Mouse (Mus musculus) monocyte, adult 5-6 weeks (primary cell): Measurements from ENCODE around the gene Fntb. TPM values are rescaled to one million over a fixed set of nuclear protein-coding genes. Genes with fewer than 3 reads are reported as not detected.

Experiments used
- ATAC-seq: fragments of 153-309, 156-312 bp; replicated peaks from 2 replicates; pipeline ENCODE4 v1.8.0; 2017; ENCODE audit warnings: mild to moderate bottlenecking; ENCODE audit not compliant: low TSS enrichment, insufficient number of reproducible peaks, severe bottlenecking, poor library complexity, low FRiP score
- total RNA-seq: library from RNA; stranded (forward); fragments of 200-1000, 200-491, 200-594 nt; gene quantifications from 3 replicates; pipeline ENCODE4 v1.2.3, GENCODE M21; 2017

Gene Fntb
- total RNA-seq, 1 experiment from 2014 or later = 8.8 TPM

- ATAC-seq = no peak
These were observed 199.7 kb downstream of the Fntb start for GRCm38 (mm10) chr12:76965089-76965488.

DNA sequence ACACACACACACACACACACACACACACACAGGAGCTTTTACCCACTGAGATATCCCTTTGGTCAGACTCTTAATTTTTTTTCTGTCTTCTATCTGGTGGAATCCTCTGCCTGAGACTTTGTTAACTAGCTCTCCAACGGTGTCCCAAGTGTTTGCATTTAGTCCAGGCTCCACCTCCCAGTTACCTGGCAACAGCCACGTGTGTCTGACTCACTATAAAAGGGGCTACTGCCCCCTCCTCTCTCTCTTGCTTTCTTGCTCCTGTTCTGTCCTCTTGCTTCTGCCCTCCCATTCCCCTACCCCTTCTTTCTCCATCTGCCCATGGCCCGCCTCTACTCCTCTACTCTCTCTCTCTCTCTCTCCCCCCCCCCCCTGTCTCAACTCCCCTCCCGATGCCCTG is 200.5 kb downstream of the Fntb start:
- no peak for ATAC-seq

Other genes with a start within 250 kb of the Fntb start
- gene Plekhg3, start 234.7 kb upstream of the Fntb start, total RNA-seq = 54.4 to 58.3 TPM (median 55.2 TPM) in 3 replicates
- gene Sptb, start 55.0 kb upstream of the Fntb start, total RNA-seq = 0.76 to 1.3 TPM (median 0.85 TPM) in 3 replicates
- 42.5 to 61.0 TPM (median 52.8 TPM) in 3 replicates for gene Churc1, start 51 bp upstream of the Fntb start, total RNA-seq
- not detected in 3 replicates for gene Gpx2, start 30.0 kb downstream of the Fntb start, total RNA-seq
- not detected in 3 replicates for gene Rab15, start 57.3 kb downstream of the Fntb start, total RNA-seq
- gene Max, start 196.6 kb downstream of the Fntb start, total RNA-seq = 124 to 167 TPM (median 145 TPM) in 3 replicates